Mouse (Mus musculus): Measurements from ENCODE around the gene Npy4r. TPM values are rescaled to one million over a fixed set of nuclear protein-coding genes. Genes with fewer than 3 reads are reported as not detected.

The Npy4r gene
- not detected in 2 replicates for polyA plus RNA-seq (2015; fragmentation: Nextera tagmentation; extraction: Ambion mirVana)

DNA sequence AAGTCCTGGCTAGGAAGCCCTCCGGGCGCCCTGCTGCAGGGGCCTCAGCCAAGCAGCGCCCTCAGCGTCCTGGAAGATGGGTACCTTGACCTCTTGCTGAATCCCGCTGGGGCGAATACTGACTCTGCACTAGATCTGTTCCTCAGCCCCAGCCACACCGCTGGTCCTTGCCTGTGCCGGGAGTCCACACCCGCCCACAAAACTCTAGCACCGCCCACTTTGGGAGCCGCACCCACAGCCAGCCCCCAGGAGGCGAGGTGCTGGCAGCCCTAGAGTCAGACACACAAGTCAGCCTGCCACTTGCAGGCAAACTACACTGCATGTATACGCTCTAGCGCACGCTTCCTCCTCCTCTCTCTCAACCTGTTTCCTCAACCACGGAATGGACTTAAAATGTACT is at the start of gene Npy4r:
Gene Npy4r (minus strand): TSS at position 148 of the 400 bp plus-strand sequence.
- Histone ChIP-seq H3K9ac (replicated peaks) (no peak within 1 kb of the TSS), H3K36me3 (replicated peaks; ENCODE audit: insufficient read depth, low read length) (no peaks in the 10 kb centered on the region), H3K27ac (ENCODE audit: low read depth) (no peak within 1 kb of the TSS), H3K4me1 (ENCODE audit: insufficient read depth) (peaks cover 4% of the 10 kb centered on the region; the same call in 1 of the 2 replicates), H3K27me3 (ENCODE audit: insufficient read depth, low read length) (no peaks in the 10 kb centered on the region), H3K4me2 (ENCODE audit: low read depth, low read length) (no peak within 1 kb of the TSS), H3K4me3 (ENCODE audit: low read depth, low read length) (no peak within 1 kb of the TSS), H3K9me3 (ENCODE audit: low read length) (no peaks in the 10 kb centered on the region)
- ATAC-seq (peak; percentile 59), DNase-seq (peak; percentile 65)
- no peak for TF ChIP-seq EP300 (IDR thresholded peaks at IDR 0.05; ENCODE audit: low read depth)
- TF ChIP-seq CTCF (IDR thresholded peaks at IDR 0.05; ENCODE audit: low read depth) = no peak
- 10% methylated on average over 16 of the region's 16 CpGs for whole genome bisulfite sequencing (ENCODE audit: insufficient replicate concordance)

DNA sequence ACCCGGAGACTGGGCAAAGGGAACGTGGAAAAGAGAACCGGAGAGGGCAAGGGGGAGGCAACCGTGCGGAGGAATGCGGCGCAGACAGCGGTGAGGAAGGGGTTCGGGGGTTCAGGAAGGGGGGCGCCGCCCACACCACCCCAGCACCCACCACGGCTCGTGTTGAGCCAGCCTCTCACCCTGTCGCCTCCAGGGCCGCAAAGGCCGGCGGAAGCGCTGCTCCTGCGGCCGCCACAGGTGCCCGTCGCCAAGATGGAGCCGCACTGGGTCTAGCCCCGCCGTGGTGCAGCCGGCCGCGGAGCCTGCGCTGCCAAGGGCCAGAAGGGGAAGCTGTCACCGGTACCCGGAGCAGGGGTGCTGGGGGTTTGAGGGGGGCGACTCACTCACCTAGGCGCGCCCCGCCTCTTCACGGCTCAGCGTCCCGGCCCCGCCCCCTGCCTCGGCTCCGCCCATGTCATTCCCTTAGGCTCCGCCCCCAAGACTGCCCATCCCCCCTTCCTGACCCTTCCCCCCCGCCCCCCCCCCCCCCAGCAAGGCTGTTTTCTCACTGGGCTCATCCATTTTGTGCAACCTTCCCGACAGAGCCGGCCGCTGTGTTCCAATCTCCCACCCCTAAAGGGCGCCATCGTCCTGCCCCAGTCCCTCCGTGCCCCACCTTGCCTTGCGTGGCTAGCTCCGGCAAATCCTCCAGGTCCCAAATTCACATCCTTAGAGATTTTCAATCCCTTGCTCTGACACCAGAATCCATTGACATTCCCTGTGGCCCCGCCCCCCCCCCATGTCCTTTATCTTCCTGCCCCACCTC is 49.1 kb upstream of the Npy4r start, which contains the start of gene Gprin2:
Gene Gprin2 (minus strand): TSS at position 423 of the 805 bp plus-strand sequence.
- Histone ChIP-seq H3K36me3 (replicated peaks; ENCODE audit: insufficient read depth, low read length) (no peaks in the 10 kb centered on the region), H3K4me2 (ENCODE audit: low read depth, low read length) (peak within 1 kb of the TSS; percentile 88), H3K27me3 (ENCODE audit: insufficient read depth, low read length) (peaks cover 11% of the 10 kb centered on the region; the same call in 1 of the 2 replicates), H3K4me1 (ENCODE audit: insufficient read depth) (peaks cover 3% of the 10 kb centered on the region; the same call in 1 of the 2 replicates), H3K9ac (replicated peaks) (peak within 1 kb of the TSS; percentile 46; the same call in 1 of the 2 replicates), H3K27ac (ENCODE audit: low read depth) (no peak within 1 kb of the TSS), H3K4me3 (ENCODE audit: low read depth, low read length) (peak within 1 kb of the TSS; percentile 56), H3K9me3 (ENCODE audit: low read length) (no peaks in the 10 kb centered on the region)
- peak; percentile 56 for ATAC-seq
- 6% methylated on average over 37 of the region's 52 CpGs for WGBS (ENCODE audit: insufficient replicate concordance)
- TF ChIP-seq CTCF (IDR thresholded peaks at IDR 0.05; ENCODE audit: low read depth) (no peak), EP300 (IDR thresholded peaks at IDR 0.05; ENCODE audit: low read depth) (no peak)
- DNase-seq = peak; percentile 48

DNA sequence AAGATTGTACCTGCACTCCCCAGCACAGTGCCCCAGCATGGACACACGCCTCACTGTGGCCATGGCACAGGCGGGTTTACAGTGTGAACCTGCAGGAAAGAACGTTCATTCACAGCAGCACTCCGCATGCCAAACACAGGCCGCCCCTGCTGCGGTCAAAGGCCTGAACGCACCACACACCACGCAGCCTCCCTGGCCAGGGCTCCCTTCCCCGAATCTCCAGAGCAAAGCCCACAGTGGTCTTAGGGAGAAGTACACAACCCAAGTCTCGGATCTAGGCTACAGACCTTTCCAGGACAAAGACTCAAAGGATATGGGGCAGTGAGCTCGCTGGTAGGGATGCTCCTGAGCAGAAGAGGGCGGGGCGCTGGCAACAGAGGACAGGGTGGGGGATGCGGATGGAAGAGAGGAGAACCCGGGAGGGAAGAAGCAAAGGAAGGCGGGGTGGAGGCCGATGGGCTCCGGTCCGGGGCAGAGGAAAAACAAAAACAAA is 48.5 kb upstream of the Npy4r start:
- Histone ChIP-seq H3K4me1 (ENCODE audit: insufficient read depth) (peaks cover 3% of the 10 kb centered on the region; the same call in 1 of the 2 replicates), H3K9ac (replicated peaks) (peak overlapping the region; percentile 46; the same call in 1 of the 2 replicates), H3K27me3 (ENCODE audit: insufficient read depth, low read length) (peaks cover 11% of the 10 kb centered on the region; the same call in 1 of the 2 replicates), H3K36me3 (replicated peaks; ENCODE audit: insufficient read depth, low read length) (no peaks in the 10 kb centered on the region), H3K27ac (ENCODE audit: low read depth) (no peak overlapping the region), H3K4me3 (ENCODE audit: low read depth, low read length) (peak overlapping the region; percentile 56), H3K4me2 (ENCODE audit: low read depth, low read length) (peak overlapping the region; percentile 88), H3K9me3 (ENCODE audit: low read length) (no peaks in the 10 kb centered on the region)
- DNase-seq (no peak), ATAC-seq (peak; percentile 47)
- TF ChIP-seq EP300 (IDR thresholded peaks at IDR 0.05; ENCODE audit: low read depth) = no peak
- TF ChIP-seq CTCF (IDR thresholded peaks at IDR 0.05; ENCODE audit: low read depth) = no peak
- WGBS (ENCODE audit: insufficient replicate concordance) = 12% methylated on average over 19 of the region's 19 CpGs

DNA sequence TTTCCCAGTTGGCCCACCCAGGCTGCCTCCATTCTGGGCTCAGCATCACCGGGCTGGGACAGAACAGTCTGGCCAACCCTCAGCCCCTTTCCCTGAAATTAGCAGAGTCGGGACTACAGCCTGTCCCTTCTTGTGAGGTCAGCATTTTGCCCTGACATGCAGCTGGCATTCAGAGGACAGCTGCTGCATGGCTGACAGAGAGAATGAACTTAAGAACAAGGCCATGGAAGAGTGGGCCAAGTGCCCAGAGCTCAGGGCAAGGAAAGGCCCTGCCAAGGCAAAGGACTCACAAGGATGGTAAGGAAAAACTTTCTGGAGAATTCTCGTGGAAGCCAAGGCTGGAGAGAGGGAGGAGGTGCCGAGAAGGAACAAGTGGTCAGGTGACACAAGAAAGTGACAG is 44.4 kb upstream of the Npy4r start:
- peaks cover 3% of the 10 kb centered on the region; the same call in 1 of the 2 replicates for H3K4me1 ChIP-seq (ENCODE audit: insufficient read depth)
- no peak overlapping the region for H3K4me2 ChIP-seq (ENCODE audit: low read depth, low read length)
- ATAC-seq = no peak
- H3K27me3 ChIP-seq (ENCODE audit: insufficient read depth, low read length) = peaks cover 11% of the 10 kb centered on the region; the same call in 1 of the 2 replicates
- no peak for TF ChIP-seq CTCF (IDR thresholded peaks at IDR 0.05; ENCODE audit: low read depth)
- no peak for TF ChIP-seq EP300 (IDR thresholded peaks at IDR 0.05; ENCODE audit: low read depth)
- H3K27ac ChIP-seq (ENCODE audit: low read depth) = no peak overlapping the region
- 62% methylated on average over 4 of the region's 4 CpGs for WGBS (ENCODE audit: insufficient replicate concordance)
- no peaks in the 10 kb centered on the region for H3K36me3 ChIP-seq (replicated peaks; ENCODE audit: insufficient read depth, low read length)
- no peak for DNase-seq
- no peak overlapping the region for H3K9ac ChIP-seq (replicated peaks)
- H3K4me3 ChIP-seq (ENCODE audit: low read depth, low read length) = no peak overlapping the region
- no peaks in the 10 kb centered on the region for H3K9me3 ChIP-seq (ENCODE audit: low read length)

DNA sequence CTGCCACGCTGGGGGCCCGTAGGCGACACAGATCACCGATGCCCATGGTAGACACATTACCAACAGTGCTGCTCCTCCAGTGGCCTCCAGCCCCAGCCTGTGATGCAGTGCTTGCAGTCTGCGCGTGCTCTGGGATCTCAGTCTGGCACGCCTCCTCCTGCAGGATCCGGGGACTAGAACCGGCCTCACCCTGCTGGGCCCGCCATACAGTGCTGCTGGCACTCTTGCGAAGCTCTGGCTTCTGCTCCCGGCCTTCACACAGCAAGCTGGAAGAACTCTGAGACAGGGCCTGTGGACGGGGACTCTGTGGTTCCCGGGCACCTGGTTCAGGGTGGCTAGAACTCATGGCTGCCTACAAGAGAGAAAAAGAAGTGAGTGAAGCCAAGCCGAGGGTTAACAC is 43.2 kb upstream of the Npy4r start:
- H3K36me3 ChIP-seq (replicated peaks; ENCODE audit: insufficient read depth, low read length) = no peaks in the 10 kb centered on the region
- DNase-seq = no peak
- no peak for ATAC-seq
- no peaks in the 10 kb centered on the region for H3K9me3 ChIP-seq (ENCODE audit: low read length)
- no peak for TF ChIP-seq CTCF (IDR thresholded peaks at IDR 0.05; ENCODE audit: low read depth)
- TF ChIP-seq EP300 (IDR thresholded peaks at IDR 0.05; ENCODE audit: low read depth) = no peak
- no peak overlapping the region for H3K4me2 ChIP-seq (ENCODE audit: low read depth, low read length)
- no peak overlapping the region for H3K27ac ChIP-seq (ENCODE audit: low read depth)
- H3K4me1 ChIP-seq (ENCODE audit: insufficient read depth) = no peaks in the 10 kb centered on the region
- WGBS (ENCODE audit: insufficient replicate concordance) = 82% methylated on average over 15 of the region's 15 CpGs
- H3K9ac ChIP-seq (replicated peaks) = no peak overlapping the region
- H3K4me3 ChIP-seq (ENCODE audit: low read depth, low read length) = no peak overlapping the region
- H3K27me3 ChIP-seq (ENCODE audit: insufficient read depth, low read length) = 0 out of 2 replicates have a peak, but pooled peaks cover 2% of the 10 kb centered on the region

DNA sequence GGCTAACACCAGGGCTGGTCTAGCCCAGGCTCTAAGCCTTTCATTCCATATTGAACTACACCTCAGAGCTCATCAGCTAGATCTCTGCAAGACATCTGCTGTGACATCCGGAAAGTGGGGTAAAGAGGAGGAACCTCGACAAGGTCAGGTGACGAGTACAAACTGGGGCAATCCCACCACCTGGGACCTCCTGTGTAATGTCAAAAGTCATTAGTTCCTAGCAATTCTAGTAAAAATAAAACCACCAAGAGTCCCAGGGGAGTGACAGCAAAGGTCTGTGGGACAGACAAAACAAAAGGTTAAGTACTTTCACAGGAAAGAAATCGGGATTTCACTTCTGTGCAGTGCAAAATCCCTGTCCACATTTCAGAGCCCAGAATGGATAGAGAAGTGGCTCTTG is 41.6 kb upstream of the Npy4r start:
- WGBS (ENCODE audit: insufficient replicate concordance) = 71% methylated on average over 4 of the region's 4 CpGs
- H3K9me3 ChIP-seq (ENCODE audit: low read length) = no peaks in the 10 kb centered on the region
- H3K9ac ChIP-seq (replicated peaks) = no peak overlapping the region
- H3K36me3 ChIP-seq (replicated peaks; ENCODE audit: insufficient read depth, low read length) = no peaks in the 10 kb centered on the region
- H3K4me2 ChIP-seq (ENCODE audit: low read depth, low read length) = no peak overlapping the region
- no peak for DNase-seq
- no peak for TF ChIP-seq EP300 (IDR thresholded peaks at IDR 0.05; ENCODE audit: low read depth)
- H3K4me1 ChIP-seq (ENCODE audit: insufficient read depth) = no peaks in the 10 kb centered on the region
- H3K4me3 ChIP-seq (ENCODE audit: low read depth, low read length) = no peak overlapping the region
- no peak overlapping the region for H3K27ac ChIP-seq (ENCODE audit: low read depth)
- ATAC-seq = no peak
- H3K27me3 ChIP-seq (ENCODE audit: insufficient read depth, low read length) = no peaks in the 10 kb centered on the region
